Mouse (Mus musculus) lung, postnatal 25 days (tissue): ENCODE results near the gene Lrrc55.
"Not testable (repeated sequence)": the region's sequence is repeated elsewhere in the genome, so short reads cannot be mapped to it uniquely, and the experiment has no call there.

ENCODE experiments used
- DNase-seq: peaks from one replicate; pipeline ENCODE4 v3.0.0; 2022; ENCODE audit warnings: low spot score

The Lrrc55 gene

DNA sequence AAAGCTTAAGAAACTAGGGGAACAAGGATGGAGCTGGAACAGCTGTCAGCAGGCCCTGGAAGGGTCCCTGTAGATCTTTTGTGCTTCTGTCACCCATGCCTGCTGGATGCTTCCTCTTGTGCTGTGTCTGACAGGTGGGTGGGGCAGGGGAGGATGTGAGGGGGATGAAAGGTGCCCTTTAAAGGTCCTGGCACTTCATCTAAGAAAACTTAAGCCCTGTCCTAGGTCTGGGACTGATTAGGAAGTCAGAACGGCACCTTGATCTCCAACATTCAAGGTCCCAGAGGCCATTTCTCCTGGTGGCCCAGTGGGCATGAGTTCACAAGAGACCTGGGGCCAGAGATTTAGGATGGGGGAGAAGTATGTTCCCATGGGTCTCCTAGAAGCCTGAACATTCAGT is at the start of gene Lrrc55:
Gene Lrrc55 (minus strand): TSS at position 297 of the 400 bp plus-strand sequence.
- no peak for DNase-seq

DNA sequence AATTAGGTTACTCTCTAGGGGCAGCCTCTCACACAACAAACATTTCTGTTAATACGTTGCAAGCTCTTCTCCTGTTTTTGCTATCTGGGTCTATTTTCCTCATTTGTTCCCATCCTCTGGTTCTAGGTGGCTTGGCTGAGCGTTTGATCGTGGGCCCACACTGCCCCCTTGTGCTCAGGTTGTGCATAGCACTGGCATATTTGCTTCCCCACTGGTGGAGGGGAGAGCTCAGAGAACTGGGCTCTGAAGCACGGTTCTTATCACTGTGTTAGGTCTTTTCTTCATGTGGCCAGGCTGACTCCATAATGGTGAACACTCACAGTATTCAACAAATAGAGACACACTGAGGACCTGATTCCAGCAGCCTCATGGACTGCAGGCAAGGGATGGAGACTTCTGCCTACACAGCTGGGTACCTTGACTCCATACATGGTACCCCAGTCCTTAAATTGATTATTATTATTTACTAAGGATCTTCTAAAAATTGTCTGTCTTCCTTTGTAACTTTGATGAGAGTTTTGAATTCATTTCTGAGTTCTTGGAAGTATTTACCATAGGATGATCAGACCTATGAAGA is 49.6 kb upstream of the Lrrc55 start:
- DNase-seq: peak; percentile 74

DNA sequence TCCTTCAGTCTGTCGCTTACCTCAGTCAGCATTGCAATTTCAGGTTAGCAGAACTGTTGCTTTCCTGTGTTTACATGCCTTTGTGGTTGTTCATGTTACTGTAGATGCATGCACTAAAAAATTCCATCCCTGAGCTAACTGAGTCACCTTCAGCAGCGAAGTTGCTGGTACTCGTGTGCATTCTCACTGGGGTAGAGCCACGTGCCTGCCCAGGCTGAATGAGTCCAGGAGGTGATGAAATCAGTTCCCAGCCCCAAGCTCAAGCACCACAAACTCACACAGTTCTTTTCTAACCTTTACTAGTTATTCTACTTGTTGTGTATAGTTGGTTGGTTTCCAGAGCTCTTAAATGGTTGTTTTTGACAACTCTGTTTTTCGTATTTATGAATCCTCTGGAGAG is 48.7 kb upstream of the Lrrc55 start:
- no peak for DNase-seq

DNA sequence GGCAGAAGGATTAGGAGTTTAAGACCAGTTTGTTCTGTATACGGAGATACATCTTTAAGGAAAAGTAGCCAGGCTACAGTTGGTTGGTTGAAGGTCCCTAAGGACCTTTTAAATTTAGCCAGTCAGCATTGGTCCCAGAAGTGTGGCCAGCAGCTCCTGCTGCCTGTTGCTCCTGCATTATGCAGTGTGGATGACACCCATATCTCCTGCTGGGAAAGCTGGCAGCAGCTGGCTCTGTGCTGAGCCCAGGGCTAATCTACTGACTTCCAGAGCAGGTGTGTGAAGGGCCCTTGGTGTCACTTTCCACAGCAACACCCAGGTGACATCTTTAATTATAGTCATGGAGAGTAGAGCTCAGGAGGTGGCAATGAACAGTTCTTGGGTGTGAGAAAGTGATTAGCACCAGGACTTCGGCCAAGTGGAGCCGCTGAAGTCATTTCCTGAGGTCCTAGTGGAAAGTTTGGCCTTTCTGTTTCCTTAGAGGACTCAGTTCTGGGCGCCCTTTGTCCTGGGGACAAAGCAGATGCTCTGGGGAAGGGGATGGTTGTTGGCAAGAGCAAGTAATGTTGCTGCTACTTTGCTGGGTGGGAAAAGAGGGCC is 41.2 kb upstream of the Lrrc55 start:
- DNase-seq: peak; percentile 5

DNA sequence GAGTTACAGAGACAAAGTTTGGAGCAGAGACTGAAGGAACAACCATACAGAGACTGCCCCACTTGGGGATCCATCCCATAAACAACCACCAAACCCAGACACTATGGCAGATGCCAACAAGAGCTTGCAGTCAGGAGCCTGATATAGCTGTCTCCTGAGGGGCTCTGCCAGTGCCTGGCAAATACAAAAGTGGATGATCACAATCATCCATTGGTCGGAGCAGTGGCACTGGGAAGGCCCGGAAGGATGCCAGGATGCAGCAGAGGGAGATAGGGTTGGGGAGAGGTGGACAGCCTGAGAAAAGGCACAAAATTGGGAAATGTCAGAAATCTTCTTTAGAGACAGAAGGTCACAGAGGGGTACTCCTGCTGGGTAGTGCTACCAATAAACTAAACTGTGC is 40.2 kb upstream of the Lrrc55 start:
- DNase-seq: not testable (repeated sequence)

DNA sequence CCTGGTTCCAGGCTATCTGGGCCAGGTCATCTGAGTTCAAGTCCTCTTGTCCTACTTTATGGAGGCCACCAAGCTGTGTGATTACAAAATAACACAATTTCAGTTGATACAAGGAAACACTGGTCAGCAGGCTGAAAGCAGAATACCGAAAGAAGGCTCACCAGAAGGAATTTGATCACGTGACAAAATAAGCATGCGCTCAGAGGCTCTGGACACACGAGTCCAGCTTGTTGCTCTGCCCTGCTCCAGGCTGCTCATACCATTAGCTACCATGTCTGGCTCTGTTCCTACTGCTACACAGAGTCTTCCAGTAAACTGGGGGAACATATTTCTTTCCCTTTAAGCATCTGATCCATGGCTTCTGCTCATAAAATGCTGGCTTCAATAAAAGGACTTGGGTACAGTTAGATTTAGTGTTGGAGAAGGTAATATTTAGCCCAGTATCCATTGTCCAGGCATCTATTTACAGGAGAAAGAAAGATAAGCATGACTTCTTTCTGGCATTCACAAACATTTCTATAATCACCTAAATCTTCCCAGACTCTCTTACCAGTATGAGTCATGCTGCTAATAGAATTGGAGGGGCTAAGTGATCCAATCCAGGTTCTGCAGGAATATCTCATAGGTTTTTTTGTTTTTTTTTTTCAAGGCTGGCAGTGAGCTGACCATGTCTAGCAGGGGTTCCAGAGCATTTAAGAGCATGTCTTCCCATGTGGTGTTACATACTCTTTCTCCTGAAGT is 33.9 kb upstream of the Lrrc55 start:
- no peak for DNase-seq

DNA sequence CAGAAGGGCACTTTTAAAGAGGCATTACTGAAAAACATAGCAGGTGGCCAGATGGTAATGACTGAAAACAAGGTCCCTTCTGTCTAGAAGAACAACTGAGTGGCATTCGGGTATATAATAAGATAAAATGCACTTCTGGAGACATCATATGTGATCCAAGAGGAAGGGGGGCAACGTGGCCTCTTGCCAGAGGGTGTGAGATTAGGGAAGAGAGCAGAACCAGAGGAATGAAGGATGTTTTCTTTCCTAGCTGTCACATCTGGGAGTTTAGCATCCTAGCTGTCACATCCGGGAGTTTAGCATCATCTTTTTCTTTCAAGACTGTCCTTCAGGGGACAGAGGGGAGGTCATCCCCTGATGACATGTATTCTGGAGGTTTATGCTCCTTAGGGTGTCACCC is 32.6 kb upstream of the Lrrc55 start:
- DNase-seq: no peak

DNA sequence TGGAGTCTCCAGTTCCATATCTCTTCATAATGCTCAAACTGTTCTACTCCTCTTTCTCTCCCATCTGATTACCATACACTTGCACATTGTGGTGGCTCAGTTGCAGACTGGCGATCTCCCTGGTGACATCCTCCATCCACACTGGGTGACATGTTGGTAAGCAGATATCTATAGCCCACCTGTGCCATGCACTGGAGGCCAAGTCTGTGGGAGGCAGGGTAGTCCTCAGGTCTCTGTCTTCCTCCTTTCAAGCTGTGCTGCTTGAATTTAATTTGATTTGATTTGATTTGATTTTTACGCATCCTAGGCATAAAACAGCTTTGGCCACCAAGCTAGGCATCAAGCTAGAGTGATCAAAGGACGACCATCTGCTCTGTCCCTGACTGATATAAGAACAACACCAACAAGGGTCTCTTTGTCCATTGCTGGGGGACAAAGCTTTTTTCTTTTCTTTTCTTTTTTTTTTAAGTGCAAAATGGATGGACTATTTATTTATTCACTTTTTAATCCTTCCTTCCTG is 30.9 kb upstream of the Lrrc55 start:
- no peak for DNase-seq

DNA sequence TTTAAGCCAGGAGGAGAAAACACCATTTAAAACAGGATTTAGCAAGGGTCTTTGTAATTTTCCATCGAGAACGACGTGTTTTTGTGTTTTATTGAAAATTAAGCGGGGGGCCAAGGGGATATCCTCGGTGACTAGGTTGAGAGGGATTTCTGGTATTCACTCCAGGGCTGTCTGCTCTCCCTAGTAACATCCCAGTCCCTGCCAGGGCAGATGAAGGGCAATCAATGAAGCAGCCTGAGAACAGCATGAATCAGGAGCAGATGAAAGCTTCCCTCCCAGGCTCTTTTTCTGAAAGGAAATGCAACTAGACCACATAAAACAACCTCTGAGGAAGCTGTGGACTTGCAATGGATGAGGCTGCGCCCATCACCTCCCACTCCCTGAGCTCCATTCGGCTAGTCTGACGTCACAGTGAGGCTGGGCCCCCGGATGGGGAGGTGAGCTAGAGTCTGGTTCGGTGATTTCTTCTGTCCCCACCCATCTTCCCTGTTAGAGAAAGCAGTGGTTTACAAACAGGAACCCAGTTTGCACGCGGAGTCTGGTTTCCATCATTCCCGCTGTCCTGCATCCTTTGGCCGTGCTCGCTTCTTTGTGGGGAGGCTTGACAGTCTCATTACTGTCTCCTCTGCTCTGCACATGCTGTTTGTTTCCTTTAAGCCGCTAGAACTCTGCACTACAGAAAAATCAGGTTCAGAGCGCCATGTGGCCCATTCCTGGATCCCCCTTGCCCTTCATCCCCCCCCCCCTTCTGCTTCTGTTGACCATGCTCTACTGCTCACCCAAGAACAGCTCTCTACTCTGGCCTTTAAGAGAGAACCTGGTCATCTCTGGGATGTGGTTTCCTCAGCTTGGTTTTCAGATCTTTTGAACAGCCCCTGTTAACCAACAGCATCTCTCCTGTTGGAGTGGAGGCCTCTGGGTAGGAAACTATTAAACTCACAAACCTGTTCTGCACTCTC is 27.5 kb upstream of the Lrrc55 start:
- DNase-seq: no peak

DNA sequence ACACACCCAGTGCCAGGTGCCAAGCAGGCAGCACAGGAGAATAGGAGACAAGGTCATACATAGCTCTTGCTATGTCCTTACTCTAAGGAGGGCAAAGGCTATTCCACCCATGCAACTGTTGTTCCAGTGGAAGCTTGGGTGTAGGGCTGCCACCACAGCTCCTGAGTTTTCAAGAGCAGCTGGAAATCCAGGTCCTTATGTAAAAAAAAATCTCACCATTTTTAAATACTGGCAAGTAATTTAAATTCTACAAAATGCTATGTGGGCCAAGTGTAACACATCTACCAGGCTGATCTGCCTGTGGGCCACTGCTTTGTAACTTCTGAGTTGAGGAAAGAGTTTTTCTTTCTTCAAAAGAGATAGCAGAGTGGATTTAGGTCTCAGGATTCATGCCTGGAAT is 19.6 kb upstream of the Lrrc55 start:
- DNase-seq: no peak

DNA sequence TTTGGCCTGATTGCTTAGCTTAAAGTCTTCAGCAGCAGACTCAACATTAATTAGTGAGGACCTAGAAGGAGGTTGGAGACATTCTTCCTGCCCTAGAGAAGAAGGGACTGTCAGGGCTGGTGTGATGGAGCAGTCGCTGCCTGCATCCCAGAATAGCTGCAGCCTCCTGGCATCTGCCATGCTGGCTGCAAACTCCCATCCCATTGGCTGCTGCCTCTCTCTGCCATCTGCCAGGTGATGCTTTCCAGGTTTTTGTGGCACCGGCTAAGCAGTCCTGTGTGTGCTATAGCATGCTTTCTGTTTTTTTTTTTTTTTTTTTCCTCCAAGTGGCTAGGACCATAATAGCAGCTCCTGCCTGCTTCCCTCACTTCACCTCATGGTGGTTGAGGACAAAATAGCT is 16.7 kb upstream of the Lrrc55 start:
- DNase-seq: no peak

DNA sequence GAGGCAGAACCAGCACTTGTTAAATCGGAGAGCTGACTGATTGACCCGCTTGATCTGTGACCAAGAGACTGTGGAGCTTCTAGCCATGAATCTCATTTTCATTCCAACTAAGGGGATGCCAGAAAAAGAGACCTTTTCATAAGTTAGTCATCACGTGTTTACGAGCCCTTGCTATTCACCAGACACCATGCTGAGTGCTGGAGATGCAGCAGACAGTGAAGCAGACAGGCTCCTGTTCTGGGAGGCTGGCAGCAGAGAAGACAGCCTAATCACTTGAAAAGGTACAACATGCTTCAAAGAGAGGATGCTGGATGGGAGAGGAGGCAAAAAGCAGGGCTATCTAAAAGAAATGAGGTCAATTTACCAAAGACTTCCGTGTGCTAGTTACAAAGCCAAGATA is 12.3 kb upstream of the Lrrc55 start:
- no peak for DNase-seq

DNA sequence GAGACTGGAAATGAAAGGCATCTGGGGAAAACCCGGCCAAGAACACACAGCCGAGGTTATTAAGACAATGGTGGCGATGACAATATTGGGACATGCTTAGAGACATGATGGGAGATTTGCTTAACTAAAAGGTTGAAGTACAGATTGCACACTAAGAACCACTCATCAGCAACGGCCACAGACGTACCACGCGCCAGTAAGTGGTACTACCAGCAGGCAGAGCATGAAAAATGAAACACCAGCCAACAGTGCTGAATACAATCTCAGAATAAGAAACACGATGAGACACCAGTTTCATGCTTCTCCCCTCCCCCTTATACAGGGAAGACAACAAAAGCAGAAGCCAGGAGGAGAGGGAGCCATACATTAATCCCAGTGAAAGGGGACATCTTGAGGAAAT is 8.2 kb upstream of the Lrrc55 start:
- no peak for DNase-seq

DNA sequence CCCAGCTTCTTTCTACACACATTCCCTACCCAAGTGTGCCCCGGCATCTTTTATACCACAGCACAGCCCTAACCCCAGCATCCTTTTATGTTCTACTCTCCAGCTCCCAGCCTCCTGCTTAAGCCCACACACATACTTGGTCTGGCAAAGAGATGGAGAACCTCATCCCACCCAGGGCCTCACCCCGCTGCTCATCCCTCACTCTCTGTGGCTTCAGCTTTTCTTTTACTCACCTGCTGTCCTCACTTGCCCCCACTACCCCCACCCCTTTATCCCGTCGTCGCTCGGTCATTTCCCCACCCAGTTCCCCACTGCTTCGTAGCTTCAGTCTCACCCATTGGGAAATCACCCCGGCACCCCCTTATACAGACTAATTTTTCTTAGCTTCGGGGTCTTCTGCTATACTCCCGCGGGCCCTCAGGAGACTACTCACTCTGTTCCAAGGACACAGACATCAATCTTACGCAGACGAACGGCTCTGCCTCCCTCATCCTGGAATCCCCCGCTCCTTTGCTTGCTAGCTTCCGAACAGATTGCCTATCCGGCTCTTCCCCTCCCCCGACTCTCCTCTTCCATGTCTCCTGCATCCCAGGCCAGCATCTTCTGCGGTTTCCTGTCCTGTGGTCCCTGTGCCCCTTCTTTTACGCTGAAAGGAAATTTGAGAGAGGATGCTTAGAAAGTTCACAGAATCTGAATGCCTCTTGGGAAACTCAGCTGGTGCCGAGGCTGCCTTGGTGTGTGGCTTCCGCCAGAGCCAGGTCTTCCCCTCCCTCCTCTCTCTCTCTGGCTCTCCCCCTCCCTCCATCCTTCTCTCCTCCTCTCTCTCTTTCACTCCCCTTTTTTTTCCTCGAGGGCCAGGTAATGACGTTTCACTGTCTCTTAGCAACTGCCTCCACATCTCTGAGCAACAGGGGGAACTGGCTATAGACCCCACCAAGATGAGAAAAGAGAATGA is 1.3 kb upstream of the Lrrc55 start:
- DNase-seq: no peak

DNA sequence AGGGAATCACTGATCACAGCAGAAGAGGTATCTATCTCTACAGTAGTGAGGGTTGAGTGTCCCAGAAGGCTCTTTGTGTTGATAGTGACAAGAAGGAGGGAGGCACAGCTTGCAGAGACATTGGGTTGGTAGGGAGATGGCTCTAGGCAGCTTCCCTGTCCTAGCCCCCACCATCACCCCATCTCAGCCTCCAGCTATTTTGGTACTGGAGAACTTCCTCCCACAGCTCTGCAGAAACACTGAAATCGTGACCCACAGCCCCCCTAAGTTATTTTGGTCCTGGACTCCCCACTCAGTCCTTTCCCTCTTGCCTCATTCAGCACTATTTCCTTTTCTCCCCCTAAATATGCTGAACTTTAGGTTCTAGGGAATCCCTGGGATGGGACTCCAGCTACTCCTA is 2.4 kb downstream of the Lrrc55 start:
- no peak for DNase-seq

DNA sequence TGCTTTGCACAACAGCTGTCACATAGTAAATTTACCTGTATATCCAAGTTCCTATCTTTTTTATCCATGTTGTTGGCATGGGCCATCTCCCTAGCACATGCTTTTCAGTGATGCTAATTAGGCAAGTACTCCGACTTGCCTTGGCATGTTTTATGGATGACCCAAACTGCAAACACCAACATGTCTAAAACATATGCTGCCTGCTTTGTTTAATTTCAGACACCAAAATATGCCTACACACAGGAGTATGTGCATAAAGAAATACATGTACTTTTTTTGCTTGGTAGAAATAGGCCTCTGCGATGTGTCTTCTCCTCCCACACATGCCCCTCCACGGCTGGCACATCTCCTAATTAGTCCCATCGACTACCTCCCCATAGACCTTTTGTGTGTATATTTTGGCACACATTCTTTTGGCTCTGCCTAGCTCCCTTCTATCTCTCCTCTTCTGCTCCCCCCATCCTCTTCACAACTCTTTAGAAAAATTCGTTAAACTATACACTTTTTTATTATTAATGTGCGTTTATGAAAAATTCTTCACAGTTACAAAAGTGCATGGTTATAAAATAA is 9.3 kb downstream of the Lrrc55 start:
- no peak for DNase-seq

DNA sequence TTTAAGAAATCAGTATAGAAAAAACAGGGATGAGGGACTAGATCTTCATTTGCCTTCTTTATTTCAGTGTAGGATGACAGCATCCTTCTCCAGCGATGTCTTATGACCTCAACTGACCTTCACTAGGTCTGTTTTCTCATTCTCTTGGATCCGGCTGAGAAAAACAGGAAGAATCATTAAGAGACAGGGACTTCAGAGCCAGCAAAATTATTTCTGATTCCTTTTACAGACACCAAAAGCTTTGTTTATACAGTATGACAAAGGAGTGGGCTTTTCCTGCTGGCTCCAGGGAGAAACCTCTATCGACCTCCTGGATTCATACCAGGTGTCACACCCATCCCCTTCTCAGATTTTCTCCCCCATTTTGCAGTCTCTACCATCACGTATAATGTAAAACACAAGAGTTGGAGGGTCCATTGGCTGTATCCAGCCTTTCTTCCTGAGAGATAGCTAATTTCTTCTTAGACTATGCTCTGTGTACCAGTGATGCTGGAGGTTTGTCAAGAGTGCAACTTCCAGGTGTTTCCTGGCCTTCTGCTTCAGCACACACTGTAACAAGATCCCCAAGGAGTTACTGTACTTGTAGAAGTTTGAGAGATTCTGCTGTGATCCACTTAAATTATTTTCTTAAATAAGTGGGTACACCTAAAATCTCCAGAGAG is 18.7 kb downstream of the Lrrc55 start:
- DNase-seq: no peak

DNA sequence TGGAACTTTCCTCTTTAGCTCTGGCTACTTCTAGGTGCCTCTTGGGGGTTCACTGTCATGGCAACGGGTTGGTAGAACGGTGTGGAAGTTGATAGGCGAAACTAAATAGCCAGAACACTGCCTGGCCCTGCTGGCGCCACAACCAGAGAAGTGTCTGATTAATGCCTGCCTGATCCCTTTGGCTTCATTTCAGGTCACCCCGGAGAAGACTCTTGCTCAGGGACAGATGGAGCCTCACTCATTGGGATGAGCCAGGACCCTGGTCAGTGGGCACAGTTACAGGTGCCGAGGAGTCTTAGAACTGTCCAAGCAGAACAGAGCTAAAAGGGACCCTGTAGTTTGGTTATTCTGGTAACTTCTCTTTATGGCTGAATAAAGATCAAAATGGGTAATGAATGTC is 23.5 kb downstream of the Lrrc55 start:
- no peak for DNase-seq

DNA sequence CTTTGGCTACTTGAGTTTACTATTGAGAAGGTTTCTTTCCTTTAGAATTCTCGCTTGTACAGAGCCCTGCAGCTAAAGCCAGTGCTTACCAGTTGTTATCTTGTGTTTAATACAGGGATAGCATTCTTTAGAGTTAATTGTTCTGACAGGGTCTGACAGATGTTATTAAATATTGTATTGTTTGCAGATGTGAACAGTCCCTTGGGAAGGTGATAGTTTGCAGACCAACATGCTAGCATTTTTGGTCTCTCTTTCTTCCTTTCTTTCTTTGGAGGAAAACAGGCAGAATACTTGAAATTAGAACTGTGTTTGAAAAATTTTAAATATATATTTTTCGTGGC is 24.3 kb downstream of the Lrrc55 start:
- no peak for DNase-seq

DNA sequence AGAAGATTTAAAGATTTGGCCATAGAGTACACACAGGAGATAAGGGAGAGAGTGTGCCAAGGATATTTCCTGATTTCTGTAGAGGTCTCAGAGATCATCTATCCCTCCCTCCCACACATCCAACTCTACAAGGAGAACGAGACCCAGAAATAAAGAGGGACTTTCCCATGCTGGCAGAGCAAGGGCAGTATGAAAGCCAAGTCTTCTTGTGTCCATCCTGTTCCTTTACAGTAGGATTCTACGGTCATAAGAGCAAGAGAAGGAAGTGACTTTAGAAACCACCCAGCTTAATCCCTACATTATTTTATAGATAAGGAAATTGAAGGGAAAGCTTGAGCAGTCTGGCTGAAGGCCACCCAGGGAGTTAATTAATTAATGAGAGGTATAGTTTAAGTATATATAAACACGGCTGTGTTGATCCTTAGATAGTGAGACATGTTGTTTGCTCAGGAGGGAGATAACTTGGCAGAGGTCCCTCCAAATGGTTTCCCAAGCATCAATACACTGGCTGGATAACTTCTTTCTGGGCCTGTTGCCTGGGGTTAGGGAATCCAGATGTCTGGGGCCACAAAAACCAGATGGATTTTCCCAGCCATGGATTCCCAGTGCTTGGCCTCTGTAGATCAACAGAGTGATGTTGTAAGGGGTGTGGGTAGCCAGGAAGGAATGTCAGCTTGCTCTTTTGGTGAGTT is 24.8 kb downstream of the Lrrc55 start:
- DNase-seq: peak; percentile 5
